Mouse (Mus musculus) heart, adult 2 months (tissue): ENCODE measurements around the gene Rbms1. TPM values are rescaled to one million over a fixed set of nuclear protein-coding genes. Genes with fewer than 3 reads are reported as not detected.
A peak's percentile ranks its signal among the peaks of the same experiment; 100 is the strongest.

Experiments
- DNase-seq, 2 experiments: peaks; one replicate each; pipeline ENCODE4 v3.0.0; 2021
- H3K27ac ChIP-seq: fragments of 200-600 bp; 2 replicates; pipeline ENCODE4 v1.8.1; 2022
- H3K27me3 ChIP-seq: fragments of 200-500 bp; 2 replicates; pipeline ENCODE4 v1.6.1; 2012; ENCODE audit warnings: mild to moderate bottlenecking, low read length, inconsistent platforms, mixed read lengths; ENCODE audit not compliant: control insufficient read depth, insufficient read depth
- H3K36me3 ChIP-seq: fragments of 200-500 bp; 2 replicates; pipeline ENCODE4 v1.6.1; 2012; ENCODE audit warnings: low read length, inconsistent platforms; ENCODE audit not compliant: control insufficient read depth, insufficient read depth
- H3K4me1 ChIP-seq: fragments of 200-500 bp; 2 replicates; pipeline ENCODE4 v1.6.1; 2011; ENCODE audit warnings: low read length; ENCODE audit not compliant: control insufficient read depth, insufficient read depth
- H3K4me3 ChIP-seq: fragments of 200-600 bp; 2 replicates; pipeline ENCODE4 v1.8.1; 2022
- H3K79me2 ChIP-seq: fragments of 200-500 bp; replicated peaks from 2 replicates; pipeline ENCODE4 v1.6.1; 2012; ENCODE audit warnings: mild to moderate bottlenecking, inconsistent platforms, low read length, moderate library complexity, mixed read lengths; ENCODE audit not compliant: control insufficient read depth, insufficient read depth
- H3K9ac ChIP-seq: fragments of 200-500 bp; 2 replicates; pipeline ENCODE4 v1.6.1; 2012; ENCODE audit warnings: low read depth, mild to moderate bottlenecking, control low read depth, inconsistent platforms, low read length, mixed read lengths
- CTCF ChIP-seq: fragments of 200-600 bp; IDR thresholded peaks from 2 replicates; pipeline ENCODE4 v1.8.1; 2022; ENCODE audit warnings: antibody characterized with exemption, mild to moderate bottlenecking, moderate library complexity
- EP300 ChIP-seq: fragments of 200-500 bp; IDR thresholded peaks from 2 replicates; pipeline ENCODE4 v1.6.1; 2011; ENCODE audit warnings: low read depth, low read length, control low read depth; ENCODE audit not compliant: insufficient read depth
- POLR2A ChIP-seq: fragments of 200-500 bp; IDR thresholded peaks from 2 replicates; pipeline ENCODE4 v1.6.1; 2011; ENCODE audit warnings: mild to moderate bottlenecking, low read depth, low read length, control low read depth; ENCODE audit not compliant: insufficient read depth
- WGBS: fragments of 180-500 bp; shearing (Covaris S2); methylation state at CpG from one replicate; pipeline ENCODE4 v1.1.7; 2018; 5-methylcytosine and 5-hydroxymethylcytosine counted together
- intact Hi-C: fragments of 180-260 bp; cut with DNase I; formaldehyde crosslinking; loops from one replicate; pipeline ENCODE4 v1.15.1; 2025
- polyA plus RNA-seq: library from polyadenylated mRNA; depleted of rRNA; stranded (reverse); fragments of >200 nt; gene quantifications from 2 replicates; pipeline ENCODE4 v1.2.3, GENCODE M21; 2012
- total RNA-seq, 2 experiments: library from RNA; stranded (reverse); gene quantifications; 2 replicates each; pipeline ENCODE4 v1.2.3; 2021

The Rbms1 gene
- total and polyA plus RNA-seq, 3 experiments, result 44.5 to 79.4 (median 48.7) TPM

DNA sequence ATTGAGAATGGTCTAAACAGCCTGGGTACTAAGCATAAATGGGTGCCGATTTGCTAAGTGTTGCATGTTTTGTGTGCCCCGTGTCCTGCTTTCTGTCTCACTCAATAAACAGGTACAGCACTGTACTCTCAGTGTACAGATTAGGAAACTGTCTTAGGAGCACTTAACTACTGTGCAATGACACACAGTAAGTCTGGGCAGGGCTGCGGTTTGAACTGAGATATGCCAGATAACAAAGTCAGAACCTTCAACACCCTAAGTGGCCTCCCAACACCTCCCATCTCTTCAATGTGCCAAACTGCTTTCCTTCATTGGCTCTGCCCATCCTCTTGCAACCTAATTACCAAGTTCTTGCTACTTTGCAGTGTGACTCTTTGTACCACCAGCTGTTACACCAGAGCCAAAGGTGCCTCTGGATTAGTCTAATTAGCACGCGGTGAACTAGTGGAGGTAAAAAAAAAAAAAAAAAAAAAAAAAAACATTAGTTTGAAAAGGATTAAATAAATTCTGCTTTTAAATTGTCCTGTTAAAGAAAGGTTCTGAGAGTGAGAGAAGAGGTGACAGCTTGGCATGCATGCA lies 117.6 kb downstream of the Rbms1 start:
- H3K79me2 ChIP-seq, result peaks cover 25% of the 10 kb centered on the region
- H3K27ac ChIP-seq, result no peak overlapping the region
- intact Hi-C loops, result no loop called here
- H3K4me1 ChIP-seq, result peaks cover 31% of the 10 kb centered on the region
- TF ChIP-seq POLR2A (no peak), EP300 (no peak), CTCF (no peak)
- WGBS, result 41% methylated on average over 5 of the region's 5 CpGs
- no peak for DNase-seq
- H3K4me3 ChIP-seq, result no peak overlapping the region
- H3K9ac ChIP-seq, result no peak overlapping the region
- H3K27me3 ChIP-seq, result no peaks in the 10 kb centered on the region
- peaks cover 64% of the 10 kb centered on the region for H3K36me3 ChIP-seq

DNA sequence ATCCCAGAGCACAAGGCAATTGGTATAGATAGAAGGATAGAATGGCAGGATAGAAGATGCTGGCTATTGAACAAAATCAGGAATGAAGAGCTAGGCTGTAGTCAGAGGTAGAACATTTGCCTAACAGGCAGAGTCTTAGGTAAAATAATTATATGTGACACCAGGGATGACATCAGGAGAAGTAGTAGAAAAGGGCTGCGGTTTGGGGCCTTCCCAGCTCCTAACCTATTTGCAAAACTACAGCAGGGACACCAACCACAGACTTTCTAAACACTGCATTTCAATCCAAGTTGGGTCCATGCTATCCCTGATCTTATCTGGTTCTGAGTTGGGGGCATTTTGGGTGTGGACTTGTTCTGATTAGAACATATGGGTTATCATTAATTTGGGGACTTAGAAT lies 118.7 kb downstream of the Rbms1 start:
- no peaks in the 10 kb centered on the region for H3K27me3 ChIP-seq
- peaks cover 18% of the 10 kb centered on the region for H3K79me2 ChIP-seq
- DNase-seq, result no peak
- intact Hi-C loops, result no loop called here
- peaks cover 26% of the 10 kb centered on the region for H3K4me1 ChIP-seq
- no peak overlapping the region for H3K9ac ChIP-seq
- H3K27ac ChIP-seq, result no peak overlapping the region
- 91% methylated on average over 1 of the region's 1 CpGs for WGBS
- TF ChIP-seq EP300 (no peak), CTCF (no peak), POLR2A (no peak)
- peaks cover 63% of the 10 kb centered on the region for H3K36me3 ChIP-seq
- no peak overlapping the region for H3K4me3 ChIP-seq

DNA sequence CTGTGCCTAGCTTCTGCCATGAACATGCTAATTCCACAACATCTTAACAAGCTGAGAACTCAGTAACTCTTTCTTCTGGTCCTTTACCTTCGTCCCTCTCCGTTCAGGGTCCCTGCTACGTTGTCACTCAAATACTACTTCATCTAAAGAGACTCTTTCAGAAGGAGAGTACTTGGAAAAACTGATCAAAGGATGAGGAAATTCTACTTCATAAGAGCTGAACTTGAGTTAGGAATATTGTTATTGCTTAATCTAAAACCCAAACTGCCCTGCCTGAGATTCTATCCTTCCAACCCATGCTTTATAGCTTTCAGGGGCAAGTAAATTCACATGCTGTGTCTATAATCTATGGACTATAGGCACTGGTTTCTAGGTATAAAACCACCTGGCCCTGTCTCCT lies 119.4 kb downstream of the Rbms1 start:
- DNase-seq, result no peak
- 92% methylated on average over 3 of the region's 3 CpGs for WGBS
- Histone ChIP-seq H3K4me3 (no peak overlapping the region), H3K79me2 (peaks cover 15% of the 10 kb centered on the region), H3K36me3 (peaks cover 57% of the 10 kb centered on the region), H3K27ac (no peak overlapping the region), H3K27me3 (no peaks in the 10 kb centered on the region), H3K4me1 (peaks cover 30% of the 10 kb centered on the region), H3K9ac (no peak overlapping the region)
- TF ChIP-seq CTCF, result no peak
- TF ChIP-seq EP300, result no peak
- no peak for TF ChIP-seq POLR2A
- intact Hi-C loops, result no loop called here

DNA sequence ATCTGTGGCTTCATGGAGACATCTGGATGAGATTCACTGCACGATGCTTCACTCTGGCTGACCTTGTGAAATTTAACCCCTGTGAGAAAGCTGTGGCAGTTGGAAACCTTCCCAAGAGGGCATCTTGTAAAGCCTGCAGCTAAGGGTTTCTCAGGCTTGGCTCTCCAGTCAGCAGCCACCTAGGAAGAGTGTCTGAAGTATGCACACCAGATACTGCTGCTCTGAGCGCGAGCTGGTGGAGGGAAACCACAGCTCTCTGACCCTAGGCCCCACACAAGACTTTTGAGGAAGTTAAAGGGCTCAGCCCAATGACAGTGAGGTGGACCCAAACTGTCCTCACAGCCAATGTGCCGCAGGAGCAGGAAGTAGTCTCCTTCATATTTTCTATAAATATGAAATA lies 120.0 kb downstream of the Rbms1 start:
- peak in 1 of 2 experiments; percentile 40 for DNase-seq
- no peaks in the 10 kb centered on the region for H3K27me3 ChIP-seq
- no peak overlapping the region for H3K4me3 ChIP-seq
- WGBS, result 30% methylated on average over 4 of the region's 4 CpGs
- no peak overlapping the region for H3K27ac ChIP-seq
- peaks cover 58% of the 10 kb centered on the region for H3K36me3 ChIP-seq
- H3K9ac ChIP-seq, result no peak overlapping the region
- peaks cover 35% of the 10 kb centered on the region for H3K4me1 ChIP-seq
- intact Hi-C loops, result no loop called here
- TF ChIP-seq POLR2A (no peak), CTCF (no peak), EP300 (no peak)
- H3K79me2 ChIP-seq, result peaks cover 13% of the 10 kb centered on the region

DNA sequence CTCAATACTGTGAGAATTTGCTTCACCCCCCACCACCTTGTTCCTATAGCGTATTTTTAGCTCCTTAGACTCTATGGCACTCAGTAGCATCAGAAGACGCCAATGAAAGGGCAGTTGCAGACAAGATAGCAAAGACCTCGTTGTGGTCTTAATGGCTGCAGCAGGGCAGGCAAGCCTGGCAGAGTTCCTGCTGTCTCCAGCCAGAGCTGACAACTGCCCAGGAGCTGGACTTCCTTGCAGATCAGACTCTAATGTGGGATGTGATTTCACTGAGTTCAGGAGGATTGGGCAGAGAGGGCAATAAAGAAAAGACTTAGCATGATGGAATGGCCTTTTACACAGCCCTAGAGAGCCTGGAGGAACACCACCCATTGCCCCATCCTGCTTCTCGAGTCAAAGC lies 122.1 kb downstream of the Rbms1 start:
- Histone ChIP-seq H3K4me1 (peaks cover 45% of the 10 kb centered on the region), H3K27ac (peak overlapping the region; percentile 16; the same call in 1 of the 2 replicates), H3K79me2 (peaks cover 11% of the 10 kb centered on the region), H3K27me3 (no peaks in the 10 kb centered on the region), H3K9ac (no peak overlapping the region), H3K4me3 (no peak overlapping the region), H3K36me3 (peaks cover 68% of the 10 kb centered on the region)
- 48% methylated on average over 4 of the region's 4 CpGs for WGBS
- TF ChIP-seq POLR2A (no peak), EP300 (no peak), CTCF (no peak)
- DNase-seq, result peak; percentile 63 to 65
- intact Hi-C loops, result no loop called here

DNA sequence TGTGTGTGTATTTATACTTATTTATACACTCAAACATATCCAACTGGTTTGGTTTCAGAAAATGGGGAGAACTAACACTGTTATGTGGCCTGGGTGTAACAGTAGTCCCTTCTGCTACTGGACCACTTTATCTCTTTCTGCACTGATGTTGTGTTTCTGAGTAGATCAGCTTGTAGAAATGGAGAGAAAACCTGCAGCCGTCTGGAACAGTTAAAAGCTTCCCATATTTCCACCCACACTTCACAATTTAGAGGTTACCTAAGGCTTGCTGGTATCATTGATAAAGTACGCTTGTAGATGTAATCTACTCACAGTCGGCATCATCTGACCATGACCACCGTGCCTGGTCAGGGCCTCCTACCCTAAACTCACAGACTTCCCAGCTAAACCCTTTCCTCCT lies 123.5 kb downstream of the Rbms1 start:
- Histone ChIP-seq H3K79me2 (peaks cover 11% of the 10 kb centered on the region), H3K36me3 (peaks cover 61% of the 10 kb centered on the region), H3K4me1 (peaks cover 45% of the 10 kb centered on the region), H3K9ac (no peak overlapping the region), H3K27me3 (no peaks in the 10 kb centered on the region), H3K4me3 (no peak overlapping the region), H3K27ac (peak overlapping the region; percentile 6)
- WGBS, result 66% methylated on average over 4 of the region's 4 CpGs
- DNase-seq, result no peak
- intact Hi-C loops, result loop anchor here (2.0 to 5.0 kb wide), 4 partner anchors 15 to 123 kb away; partner anchors contain the start of gene Rbms1
- TF ChIP-seq CTCF (no peak), EP300 (no peak), POLR2A (no peak)
